Mouse (Mus musculus): ENCODE results near the gene D630023F18Rik. TPM values are rescaled to one million over a fixed set of nuclear protein-coding genes. Genes with fewer than 3 reads are reported as not detected.

D630023F18Rik gene
- polyA plus RNA-seq, 1 experiment from 2014 or later = 0.22 TPM

- Histone ChIP-seq H3K9me3 (ENCODE audit: control insufficient read depth, low read length) (no peaks in the 10 kb centered on the region), H3K4me1 (replicated peaks; ENCODE audit: control insufficient read depth, insufficient read depth, low read length) (no peaks in the 10 kb centered on the region), H3K9ac (ENCODE audit: low read length) (no peak overlapping the region), H3K27me3 (replicated peaks; ENCODE audit: control insufficient read depth, insufficient read depth, low read length) (no peaks in the 10 kb centered on the region), H3K4me2 (ENCODE audit: low read length) (no peak overlapping the region), H3K4me3 (ENCODE audit: low read depth, low read length) (no peak overlapping the region), H3K36me3 (ENCODE audit: control insufficient read depth, insufficient read depth, low read length) (no peaks in the 10 kb centered on the region), H3K27ac (ENCODE audit: low read depth) (no peak overlapping the region)
- DNase-seq (ENCODE audit: low spot score) (no peak), ATAC-seq (replicated peaks; ENCODE audit: low FRiP score, low TSS enrichment, low read depth) (no peak)
- 93% methylated on average over 5 of the region's 5 CpGs for WGBS
Observed at GRCm38 (mm10) chr1:65147326-65147725, 24.3 kb upstream of the D630023F18Rik start.

- Histone ChIP-seq H3K36me3 (ENCODE audit: control insufficient read depth, insufficient read depth, low read length) (no peaks in the 10 kb centered on the region), H3K4me3 (ENCODE audit: low read depth, low read length) (no peak overlapping the region), H3K9me3 (ENCODE audit: control insufficient read depth, low read length) (no peaks in the 10 kb centered on the region), H3K27ac (ENCODE audit: low read depth) (no peak overlapping the region), H3K4me2 (ENCODE audit: low read length) (no peak overlapping the region), H3K9ac (ENCODE audit: low read length) (no peak overlapping the region), H3K27me3 (replicated peaks; ENCODE audit: control insufficient read depth, insufficient read depth, low read length) (no peaks in the 10 kb centered on the region), H3K4me1 (replicated peaks; ENCODE audit: control insufficient read depth, insufficient read depth, low read length) (no peaks in the 10 kb centered on the region)
- 43% methylated on average over 2 of the region's 2 CpGs for WGBS
- ATAC-seq (replicated peaks; ENCODE audit: low FRiP score, low TSS enrichment, low read depth) (no peak), DNase-seq (ENCODE audit: low spot score) (no peak)
Observed at GRCm38 (mm10) chr1:65146601-65147000, 23.6 kb upstream of the D630023F18Rik start.

GRCm38 (mm10) chr1:65144783-65145182, 21.8 kb upstream of the D630023F18Rik start:
- WGBS = 81% methylated on average over 2 of the region's 2 CpGs
- no peak overlapping the region for H3K4me3 ChIP-seq (ENCODE audit: low read depth, low read length)
- no peak overlapping the region for H3K27ac ChIP-seq (ENCODE audit: low read depth)
- no peak overlapping the region for H3K9ac ChIP-seq (ENCODE audit: low read length)
- no peaks in the 10 kb centered on the region for H3K9me3 ChIP-seq (ENCODE audit: control insufficient read depth, low read length)
- H3K36me3 ChIP-seq (ENCODE audit: control insufficient read depth, insufficient read depth, low read length) = no peaks in the 10 kb centered on the region
- H3K4me2 ChIP-seq (ENCODE audit: low read length) = no peak overlapping the region
- no peak for DNase-seq (ENCODE audit: low spot score)
- no peaks in the 10 kb centered on the region for H3K4me1 ChIP-seq (replicated peaks; ENCODE audit: control insufficient read depth, insufficient read depth, low read length)
- no peaks in the 10 kb centered on the region for H3K27me3 ChIP-seq (replicated peaks; ENCODE audit: control insufficient read depth, insufficient read depth, low read length)
- ATAC-seq (replicated peaks; ENCODE audit: low FRiP score, low TSS enrichment, low read depth) = no peak

GRCm38 (mm10) chr1:65137560-65137959, 14.5 kb upstream of the D630023F18Rik start:
- DNase-seq (ENCODE audit: low spot score) (no peak), ATAC-seq (replicated peaks; ENCODE audit: low FRiP score, low TSS enrichment, low read depth) (no peak)
- Histone ChIP-seq H3K27me3 (replicated peaks; ENCODE audit: control insufficient read depth, insufficient read depth, low read length) (no peaks in the 10 kb centered on the region), H3K27ac (ENCODE audit: low read depth) (no peak overlapping the region), H3K9ac (ENCODE audit: low read length) (no peak overlapping the region), H3K4me1 (replicated peaks; ENCODE audit: control insufficient read depth, insufficient read depth, low read length) (no peaks in the 10 kb centered on the region), H3K9me3 (ENCODE audit: control insufficient read depth, low read length) (no peaks in the 10 kb centered on the region), H3K4me2 (ENCODE audit: low read length) (no peak overlapping the region), H3K4me3 (ENCODE audit: low read depth, low read length) (no peak overlapping the region), H3K36me3 (ENCODE audit: control insufficient read depth, insufficient read depth, low read length) (no peaks in the 10 kb centered on the region)
- 85% methylated on average over 6 of the region's 6 CpGs for WGBS

DNA sequence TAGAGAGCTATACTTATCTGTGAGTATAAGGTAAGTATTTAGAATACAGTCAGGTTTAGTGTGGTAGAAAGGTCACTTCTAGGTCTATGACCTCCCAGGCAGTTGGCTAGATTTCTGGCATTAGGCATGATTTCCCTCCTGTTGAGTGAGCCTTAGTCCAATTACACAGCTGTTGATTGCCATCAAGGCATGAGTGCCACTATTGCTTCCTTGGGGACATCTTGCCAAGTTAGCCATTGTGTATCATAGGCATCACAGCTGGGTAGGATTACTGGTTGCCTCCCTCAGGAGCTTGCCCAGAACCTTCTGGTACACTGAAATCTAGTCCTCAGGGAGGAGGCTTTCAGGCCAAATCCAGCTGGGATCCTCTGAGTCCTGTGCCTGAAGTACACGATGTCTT, 9.8 kb upstream of the D630023F18Rik start:
- Histone ChIP-seq H3K27me3 (replicated peaks; ENCODE audit: control insufficient read depth, insufficient read depth, low read length) (no peaks in the 10 kb centered on the region), H3K27ac (ENCODE audit: low read depth) (no peak overlapping the region), H3K9me3 (ENCODE audit: control insufficient read depth, low read length) (no peaks in the 10 kb centered on the region), H3K36me3 (ENCODE audit: control insufficient read depth, insufficient read depth, low read length) (no peaks in the 10 kb centered on the region), H3K4me3 (ENCODE audit: low read depth, low read length) (no peak overlapping the region), H3K4me2 (ENCODE audit: low read length) (no peak overlapping the region), H3K9ac (ENCODE audit: low read length) (no peak overlapping the region), H3K4me1 (replicated peaks; ENCODE audit: control insufficient read depth, insufficient read depth, low read length) (no peaks in the 10 kb centered on the region)
- ATAC-seq (replicated peaks; ENCODE audit: low FRiP score, low TSS enrichment, low read depth) (no peak), DNase-seq (ENCODE audit: low spot score) (no peak)
- WGBS = 85% methylated on average over 1 of the region's 1 CpGs

GRCm38 (mm10) chr1:65131671-65132070, 8.7 kb upstream of the D630023F18Rik start:
- WGBS = 85% methylated on average over 1 of the region's 1 CpGs
- Histone ChIP-seq H3K27ac (ENCODE audit: low read depth) (no peak overlapping the region), H3K4me2 (ENCODE audit: low read length) (no peak overlapping the region), H3K9me3 (ENCODE audit: control insufficient read depth, low read length) (no peaks in the 10 kb centered on the region), H3K27me3 (replicated peaks; ENCODE audit: control insufficient read depth, insufficient read depth, low read length) (no peaks in the 10 kb centered on the region), H3K36me3 (ENCODE audit: control insufficient read depth, insufficient read depth, low read length) (no peaks in the 10 kb centered on the region), H3K9ac (ENCODE audit: low read length) (no peak overlapping the region), H3K4me3 (ENCODE audit: low read depth, low read length) (no peak overlapping the region), H3K4me1 (replicated peaks; ENCODE audit: control insufficient read depth, insufficient read depth, low read length) (no peaks in the 10 kb centered on the region)
- DNase-seq (ENCODE audit: low spot score) = no peak
- ATAC-seq (replicated peaks; ENCODE audit: low FRiP score, low TSS enrichment, low read depth) = no peak

DNA sequence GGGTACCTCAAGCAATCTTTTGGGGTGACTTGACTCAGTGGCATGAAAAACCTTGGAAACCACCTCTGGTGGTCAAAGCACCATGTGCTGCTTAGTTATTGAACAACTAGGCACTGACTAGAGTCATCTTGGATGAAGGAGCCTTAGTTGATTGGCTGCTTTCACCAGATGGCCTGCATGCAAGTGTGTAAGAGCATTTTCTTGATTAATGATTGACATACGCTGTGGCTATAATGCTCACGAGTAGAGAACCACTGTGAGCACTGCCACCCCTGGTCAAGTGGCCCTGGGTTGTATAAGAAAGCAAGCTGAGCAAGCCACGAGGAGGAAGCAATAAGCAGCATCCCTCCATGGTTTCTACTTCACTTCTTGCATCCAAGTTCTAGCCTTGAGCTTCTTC, 7.2 kb upstream of the D630023F18Rik start:
- 68% methylated on average over 3 of the region's 3 CpGs for WGBS
- no peak overlapping the region for H3K27ac ChIP-seq (ENCODE audit: low read depth)
- H3K27me3 ChIP-seq (replicated peaks; ENCODE audit: control insufficient read depth, insufficient read depth, low read length) = no peaks in the 10 kb centered on the region
- no peaks in the 10 kb centered on the region for H3K36me3 ChIP-seq (ENCODE audit: control insufficient read depth, insufficient read depth, low read length)
- no peaks in the 10 kb centered on the region for H3K4me1 ChIP-seq (replicated peaks; ENCODE audit: control insufficient read depth, insufficient read depth, low read length)
- no peak for DNase-seq (ENCODE audit: low spot score)
- H3K4me2 ChIP-seq (ENCODE audit: low read length) = no peak overlapping the region
- H3K9ac ChIP-seq (ENCODE audit: low read length) = no peak overlapping the region
- H3K9me3 ChIP-seq (ENCODE audit: control insufficient read depth, low read length) = no peaks in the 10 kb centered on the region
- no peak overlapping the region for H3K4me3 ChIP-seq (ENCODE audit: low read depth, low read length)
- 0 out of 2 replicates have a peak, but pooled peaks have one; percentile 40 for ATAC-seq (replicated peaks; ENCODE audit: low FRiP score, low TSS enrichment, low read depth)

GRCm38 (mm10) chr1:65129634-65130180, 6.7 kb upstream of the D630023F18Rik start:
- Histone ChIP-seq H3K9ac (ENCODE audit: low read length) (no peak overlapping the region), H3K4me2 (ENCODE audit: low read length) (no peak overlapping the region), H3K36me3 (ENCODE audit: control insufficient read depth, insufficient read depth, low read length) (no peaks in the 10 kb centered on the region), H3K27me3 (replicated peaks; ENCODE audit: control insufficient read depth, insufficient read depth, low read length) (no peaks in the 10 kb centered on the region), H3K4me1 (replicated peaks; ENCODE audit: control insufficient read depth, insufficient read depth, low read length) (no peaks in the 10 kb centered on the region), H3K4me3 (ENCODE audit: low read depth, low read length) (no peak overlapping the region), H3K9me3 (ENCODE audit: control insufficient read depth, low read length) (no peaks in the 10 kb centered on the region), H3K27ac (ENCODE audit: low read depth) (no peak overlapping the region)
- DNase-seq (ENCODE audit: low spot score) (no peak), ATAC-seq (replicated peaks; ENCODE audit: low FRiP score, low TSS enrichment, low read depth) (0 out of 2 replicates have a peak, but pooled peaks have one; percentile 43)
- 56% methylated on average over 3 of the region's 3 CpGs for WGBS

DNA sequence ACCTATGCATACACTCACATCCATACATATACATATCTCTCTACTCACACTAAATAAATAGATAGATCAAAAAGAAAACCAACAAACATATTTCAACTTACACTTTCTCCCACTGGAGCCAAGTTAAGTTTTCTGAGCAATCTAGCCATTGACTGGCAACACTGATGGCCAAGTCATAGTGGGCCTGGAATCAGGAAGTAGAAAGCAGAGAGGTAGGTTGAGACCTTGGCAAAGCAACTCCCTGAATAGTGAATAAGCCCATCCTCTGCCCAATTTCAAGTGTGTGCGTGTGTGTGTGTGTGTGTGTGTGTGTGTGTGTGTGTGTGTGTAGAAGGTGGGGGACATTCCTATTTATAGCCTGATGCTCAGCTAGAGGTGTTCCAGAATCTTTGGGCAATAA, 3.6 kb downstream of the D630023F18Rik start, which contains the start of gene Gm28845:
Gene Gm28845, minus strand, starts transcription at position 121 of the 400 bp plus-strand sequence.
- WGBS = 93% methylated on average over 1 of the region's 1 CpGs
- H3K36me3 ChIP-seq (ENCODE audit: control insufficient read depth, insufficient read depth, low read length) = no peaks in the 10 kb centered on the region
- H3K27ac ChIP-seq (ENCODE audit: low read depth) = peak within 1 kb of the TSS; percentile 34
- DNase-seq (ENCODE audit: low spot score) (no peak), ATAC-seq (replicated peaks; ENCODE audit: low FRiP score, low TSS enrichment, low read depth) (no peak)
- no peak within 1 kb of the TSS for H3K9ac ChIP-seq (ENCODE audit: low read length)
- no peaks in the 10 kb centered on the region for H3K4me1 ChIP-seq (replicated peaks; ENCODE audit: control insufficient read depth, insufficient read depth, low read length)
- H3K9me3 ChIP-seq (ENCODE audit: control insufficient read depth, low read length) = no peaks in the 10 kb centered on the region
- no peak within 1 kb of the TSS for H3K4me3 ChIP-seq (ENCODE audit: low read depth, low read length)
- no peak within 1 kb of the TSS for H3K4me2 ChIP-seq (ENCODE audit: low read length)
- no peaks in the 10 kb centered on the region for H3K27me3 ChIP-seq (replicated peaks; ENCODE audit: control insufficient read depth, insufficient read depth, low read length)
